Mouse (Mus musculus): ENCODE data around the gene Tmem263.

DNA sequence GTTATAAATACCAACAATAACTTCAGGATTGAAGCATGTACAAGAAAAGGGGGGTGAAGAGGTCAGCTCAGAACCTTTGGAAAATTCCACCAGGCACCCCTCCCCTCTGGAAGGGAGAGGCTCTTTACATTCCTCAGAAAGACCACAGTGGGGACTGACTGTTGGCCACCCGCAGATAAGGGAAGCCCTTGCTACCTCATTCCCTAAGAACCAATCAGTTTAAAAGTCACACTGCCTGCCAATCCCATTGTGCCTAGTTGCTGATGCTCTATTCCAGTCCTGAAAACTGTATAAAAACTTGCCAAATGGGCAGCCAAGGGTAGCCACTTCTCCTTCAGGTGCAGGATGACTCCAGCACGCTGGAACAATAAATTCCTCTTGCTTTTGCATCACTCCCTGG, 47.6 kb upstream of the Tmem263 start:
- TF ChIP-seq CTCF (IDR thresholded peaks at IDR 0.05; ENCODE audit: insufficient read depth, low read depth, low read length) (no peak), POLR2A (IDR thresholded peaks at IDR 0.05; ENCODE audit: insufficient read depth, low read depth, low read length) (no peak)

Measured in olfactory bulb, adult 2 months (tissue).